Mouse (Mus musculus): ENCODE data around the gene Cep72. TPM values are rescaled to one million over a fixed set of nuclear protein-coding genes. Genes with fewer than 3 reads are reported as not detected.
"Not testable (repeated sequence)": the region's sequence is repeated elsewhere in the genome, so short reads cannot be mapped to it uniquely, and the experiment has no call there.

Cep72 gene
- total RNA-seq, 2 experiments from 2014 or later = 7.2 to 9.0 TPM

DNA sequence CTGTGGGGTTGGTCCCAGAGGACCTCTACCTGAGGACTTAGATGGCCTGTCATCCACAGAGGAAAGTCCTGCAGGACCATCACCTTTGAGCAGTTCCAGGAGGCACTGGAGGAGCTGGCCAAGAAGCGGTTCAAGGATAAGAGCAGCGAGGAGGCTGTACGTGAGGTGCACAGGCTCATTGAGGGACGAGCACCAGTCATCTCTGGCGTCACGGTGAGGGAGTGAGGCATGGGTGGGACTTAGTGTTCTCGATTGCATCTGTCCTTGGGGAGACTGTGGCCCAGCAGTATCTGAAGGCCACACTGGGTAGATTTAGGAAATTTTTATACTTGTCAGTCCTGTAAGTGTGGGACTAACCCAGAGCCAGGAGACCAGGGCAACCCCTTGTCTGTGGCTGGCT is 31.4 kb downstream of the Cep72 start:
- no peak for DNase-seq

DNA sequence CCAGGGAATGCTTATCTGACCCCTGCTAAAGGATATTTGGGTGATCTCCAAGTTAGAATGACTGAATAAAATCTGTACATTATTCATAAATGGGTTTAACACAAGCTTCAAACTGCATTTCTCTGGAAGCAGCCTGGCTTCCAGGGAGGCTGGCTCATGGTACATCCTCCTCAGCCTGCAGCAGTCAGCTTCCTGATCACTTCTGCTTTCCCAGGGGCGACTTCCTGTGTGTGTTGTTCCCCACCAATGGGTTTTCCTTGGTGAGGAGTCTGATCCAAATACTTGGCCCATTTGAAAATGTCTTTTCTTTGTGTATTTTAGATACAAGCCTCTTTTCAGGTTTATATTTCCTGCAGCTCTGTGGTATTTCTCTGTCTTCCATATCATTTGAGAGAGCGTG is 33.1 kb downstream of the Cep72 start:
- DNase-seq = no peak

DNA sequence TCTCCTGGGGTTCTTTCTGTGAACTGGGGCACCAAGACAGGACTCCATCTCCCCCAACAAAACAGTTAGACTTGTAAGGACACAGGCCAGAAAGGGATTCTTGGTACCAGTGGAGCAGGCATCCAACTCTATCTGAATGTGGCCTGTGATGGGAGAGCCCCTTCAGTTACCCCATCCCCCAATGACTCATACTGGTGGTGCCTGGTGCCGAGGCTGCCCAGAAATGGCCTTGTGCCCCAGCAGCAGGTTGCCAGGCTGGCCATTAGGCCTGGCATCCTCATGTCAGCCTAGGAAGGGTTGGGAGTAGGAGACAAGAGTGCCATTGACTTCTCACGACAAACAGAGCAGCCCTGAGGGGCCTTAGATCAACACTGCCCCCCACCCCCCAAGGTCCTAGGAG is 34.0 kb downstream of the Cep72 start:
- DNase-seq = no peak

DNA sequence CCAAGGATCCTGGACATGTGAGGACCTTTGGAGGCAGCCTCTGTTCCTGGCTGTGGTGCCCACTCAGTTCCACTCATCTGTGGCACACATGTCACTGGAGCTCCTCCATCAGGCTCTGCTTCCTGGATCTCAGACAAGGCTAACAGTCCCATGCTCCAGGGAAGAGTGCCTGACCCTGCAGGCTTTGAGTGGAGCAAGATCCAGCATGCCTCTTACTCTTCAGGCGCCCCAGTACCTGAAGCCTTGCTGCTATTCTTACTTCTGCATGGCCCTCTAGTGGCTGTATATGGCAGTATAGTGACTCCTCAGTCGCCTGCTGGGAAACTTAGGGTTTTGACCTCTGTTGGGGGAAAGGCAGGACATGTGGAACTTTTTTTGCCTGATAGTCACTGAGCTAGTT is 35.9 kb downstream of the Cep72 start:
- DNase-seq = peak; percentile 64

DNA sequence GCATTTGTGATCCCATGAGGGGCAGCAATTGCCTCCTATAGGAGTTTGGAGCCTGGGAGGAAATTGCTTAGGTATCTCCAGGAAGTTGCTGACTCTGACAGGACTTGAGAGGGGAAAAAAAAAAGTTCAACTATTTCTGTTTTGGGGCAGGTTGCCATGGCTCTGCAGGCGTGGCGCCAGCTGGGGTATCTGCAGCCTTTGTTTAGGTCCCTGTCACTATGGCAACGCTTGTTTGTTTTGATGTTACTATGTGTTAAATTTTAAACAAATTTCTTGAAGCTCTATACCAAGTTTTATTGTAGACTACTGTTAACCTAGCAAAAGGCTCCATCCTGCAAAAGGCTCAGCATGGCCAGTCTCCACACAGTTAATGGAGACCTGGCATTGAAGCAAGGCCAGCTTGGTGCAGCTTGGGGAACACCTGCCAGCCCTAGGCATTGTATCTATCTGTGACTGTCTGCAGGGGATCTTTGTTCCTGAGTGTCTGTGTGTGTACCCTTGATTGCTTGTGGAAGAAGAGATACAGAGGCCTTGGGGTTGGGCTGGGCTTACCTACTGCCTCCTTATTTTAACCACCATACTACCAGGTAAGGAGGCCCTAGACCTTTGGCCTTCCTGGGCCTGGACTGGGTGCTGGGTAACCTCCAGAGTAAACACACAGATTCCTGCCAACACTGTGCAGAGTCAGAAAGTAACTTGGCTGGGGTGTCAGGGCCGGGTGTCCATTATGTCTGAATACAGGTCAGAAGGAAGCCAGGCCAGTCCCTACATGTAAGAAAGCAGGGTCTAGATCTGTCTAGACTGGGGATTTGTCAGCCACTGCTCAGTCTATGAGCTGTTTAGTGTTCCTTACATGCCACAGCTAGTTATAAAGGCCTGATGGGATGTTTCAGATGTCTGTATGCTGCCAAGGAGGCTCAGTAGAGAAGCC is 36.7 kb downstream of the Cep72 start:
- DNase-seq = peak; percentile 82

DNA sequence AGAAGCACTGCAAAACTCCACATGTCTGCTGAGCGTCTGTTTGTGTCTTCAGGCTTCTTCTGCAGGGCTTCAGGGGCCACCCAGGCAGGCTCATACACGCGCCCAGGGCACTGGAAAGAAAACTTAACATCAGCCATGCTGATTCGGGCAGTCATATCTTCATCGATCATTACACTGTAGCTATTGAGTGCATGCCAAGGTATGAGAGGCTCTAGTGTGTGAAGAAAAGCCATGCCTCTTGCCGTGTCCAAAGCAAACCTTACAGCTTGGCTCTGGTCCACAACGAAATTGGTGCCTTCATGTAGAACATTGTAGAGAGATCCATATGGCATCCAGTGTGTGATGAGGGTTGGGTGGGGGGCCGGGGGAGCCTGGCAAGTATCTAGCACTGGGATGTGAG is 43.1 kb downstream of the Cep72 start:
- DNase-seq = not testable (repeated sequence)

DNA sequence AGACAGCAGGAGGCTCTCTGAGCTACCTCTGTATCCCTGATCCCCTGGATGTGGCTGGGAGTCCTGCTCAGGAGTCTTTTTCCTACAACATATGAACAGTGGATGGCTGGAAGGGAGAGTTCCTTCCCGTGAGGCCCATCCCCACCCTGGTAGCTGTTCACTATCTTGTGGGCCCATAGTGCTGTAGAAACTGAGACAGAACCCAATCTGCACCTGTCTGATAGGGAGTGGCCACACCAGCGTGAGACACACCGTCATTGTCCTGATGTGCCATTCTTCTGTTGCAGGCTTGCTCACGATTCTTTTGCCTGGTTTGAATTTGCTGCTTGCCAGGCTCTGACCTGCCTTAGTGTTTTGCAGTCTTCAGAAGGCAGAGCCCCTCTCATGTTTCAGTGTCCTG is 44.7 kb downstream of the Cep72 start:
- DNase-seq = no peak

DNA sequence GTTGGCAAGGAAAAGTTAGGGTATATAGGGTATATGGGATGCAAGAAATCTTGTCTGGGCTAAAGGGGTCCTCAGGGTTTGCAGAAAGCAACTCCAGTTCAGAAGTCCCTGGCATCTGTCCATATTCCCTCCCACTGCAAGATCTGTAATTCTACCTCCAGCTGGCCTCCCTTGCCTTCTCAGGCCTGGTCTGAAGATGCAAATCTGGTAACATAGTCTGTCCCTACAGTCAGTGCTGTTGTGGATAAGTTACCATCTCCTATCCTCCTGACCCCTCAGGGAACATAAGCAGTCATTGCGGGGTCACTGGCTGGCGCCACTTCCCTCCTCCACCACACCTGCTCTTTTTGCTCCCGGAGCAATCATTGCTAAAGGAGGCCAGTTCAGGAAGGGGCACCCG is 46.2 kb downstream of the Cep72 start:
- no peak for DNase-seq

DNA sequence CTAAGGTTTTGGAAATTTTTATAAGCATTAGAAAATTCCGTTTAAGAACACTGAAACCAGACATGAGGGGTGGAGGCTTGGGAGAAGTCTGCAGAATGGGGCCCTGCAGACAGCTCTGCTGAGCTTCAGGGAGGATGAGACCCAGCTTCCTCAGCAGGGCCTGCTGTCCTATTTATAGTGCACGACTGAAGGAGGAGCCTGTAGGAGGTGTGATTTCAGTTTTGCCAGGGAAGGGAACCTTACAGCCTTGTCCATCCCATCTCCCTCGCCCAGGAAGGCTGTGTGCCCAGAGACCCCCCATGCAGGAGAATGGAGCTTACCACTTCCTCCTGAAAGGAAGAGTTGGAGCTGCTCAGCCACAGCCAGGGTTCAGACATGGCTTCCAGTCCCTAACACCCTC is 51.4 kb downstream of the Cep72 start:
- DNase-seq = no peak

DNA sequence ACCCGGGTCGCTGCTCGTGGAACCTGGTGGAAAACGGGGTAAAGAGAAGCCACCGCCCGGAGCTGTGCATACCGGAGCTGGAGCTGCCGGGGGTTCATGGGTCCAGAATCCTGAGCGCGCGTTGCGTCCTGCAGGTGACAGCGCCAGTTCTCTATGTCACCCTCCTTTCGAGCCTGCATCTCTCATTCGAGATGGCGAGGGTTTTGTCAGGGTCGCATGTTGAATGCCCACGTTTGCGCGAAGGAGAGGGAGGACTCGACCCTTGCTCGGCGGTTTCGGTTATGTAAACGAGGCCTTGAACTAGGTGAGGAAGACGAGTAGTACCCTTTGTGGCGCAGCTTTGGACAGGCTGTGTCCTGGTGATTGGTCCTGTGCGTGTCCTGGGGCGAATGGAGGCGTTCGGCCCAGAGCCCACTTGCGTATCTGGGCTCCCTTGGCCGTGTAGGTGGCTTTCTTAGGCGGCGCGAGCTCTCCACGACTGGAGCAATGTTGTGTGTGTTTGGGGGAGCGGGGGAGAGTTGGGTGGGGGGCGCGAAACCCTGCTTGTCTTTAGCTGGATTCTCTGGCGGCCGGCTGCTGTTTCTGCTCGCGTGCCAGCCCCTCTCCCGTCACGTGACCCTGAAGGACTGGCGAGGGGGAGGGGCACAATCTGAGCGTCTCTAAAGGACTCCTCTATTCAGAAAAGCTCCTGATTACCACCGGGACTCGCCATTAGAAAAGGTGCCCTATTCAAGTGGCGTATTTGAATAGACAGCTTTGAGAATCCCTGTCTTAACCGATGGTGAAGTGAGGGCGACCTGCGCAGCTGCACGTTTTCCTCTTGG is 52.1 kb downstream of the Cep72 start:
- peak; percentile 82 for DNase-seq

DNA sequence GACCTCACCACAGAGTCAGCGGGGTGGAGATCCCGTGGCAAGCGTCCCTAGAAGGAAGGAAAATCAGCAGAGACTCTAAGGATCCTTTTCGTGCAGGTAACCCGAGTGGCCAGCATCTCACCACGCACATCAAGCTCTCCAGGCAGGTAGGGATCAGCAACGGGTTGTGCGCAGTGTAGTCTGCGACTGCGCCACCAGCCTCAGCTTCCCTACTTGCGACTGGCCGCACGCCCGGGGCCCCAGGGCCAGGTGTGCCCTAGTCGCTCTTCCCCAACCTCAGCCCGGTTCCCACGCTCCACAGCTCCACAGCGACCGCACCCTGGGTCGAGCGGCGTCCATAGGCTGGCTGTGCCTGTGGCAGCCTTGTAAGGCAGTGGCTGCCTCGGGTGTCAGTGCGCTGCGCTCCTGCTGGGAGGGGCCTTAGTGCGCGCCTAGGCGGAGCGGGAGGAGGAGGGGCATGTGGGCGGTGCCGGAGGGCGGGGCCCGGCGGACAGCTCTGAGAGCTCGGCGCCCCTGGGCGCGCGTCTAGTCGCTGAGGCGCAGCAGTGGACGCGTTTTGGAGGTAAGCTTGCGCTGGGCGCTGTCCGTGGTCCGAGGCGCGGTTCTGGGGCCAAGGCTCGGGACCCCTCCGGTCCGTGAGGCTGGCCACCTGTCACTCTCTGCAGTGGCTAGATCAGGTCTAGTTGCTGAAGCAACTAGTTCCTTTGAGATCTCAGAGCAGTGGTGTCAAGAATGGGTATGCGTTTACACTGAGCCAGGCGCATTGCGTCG is 53.0 kb downstream of the Cep72 start, which contains the start of gene Tppp:
Tppp (plus strand) TSS at position 460 of the 771 bp plus-strand sequence.
- DNase-seq = peak; percentile 96

DNA sequence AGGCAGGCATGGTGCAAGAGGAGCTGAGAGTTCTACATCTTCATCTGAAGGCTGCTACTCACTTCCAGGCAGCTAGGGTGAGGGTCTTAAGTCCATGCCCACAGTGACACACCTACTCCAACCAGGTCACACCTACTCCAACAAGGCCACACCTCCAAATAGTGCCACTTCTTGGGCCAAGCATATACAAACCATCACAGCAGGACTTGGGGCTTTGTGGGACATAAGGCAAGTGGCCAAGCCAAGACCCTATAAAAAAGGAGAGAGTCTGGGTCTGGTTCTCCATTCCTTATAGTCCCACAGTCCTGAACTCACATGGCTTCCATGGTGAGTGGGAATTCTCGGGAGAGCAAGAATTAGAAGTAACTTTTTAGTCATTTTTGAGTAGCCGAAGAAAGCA is 53.9 kb downstream of the Cep72 start:
- DNase-seq = not testable (repeated sequence)

DNA sequence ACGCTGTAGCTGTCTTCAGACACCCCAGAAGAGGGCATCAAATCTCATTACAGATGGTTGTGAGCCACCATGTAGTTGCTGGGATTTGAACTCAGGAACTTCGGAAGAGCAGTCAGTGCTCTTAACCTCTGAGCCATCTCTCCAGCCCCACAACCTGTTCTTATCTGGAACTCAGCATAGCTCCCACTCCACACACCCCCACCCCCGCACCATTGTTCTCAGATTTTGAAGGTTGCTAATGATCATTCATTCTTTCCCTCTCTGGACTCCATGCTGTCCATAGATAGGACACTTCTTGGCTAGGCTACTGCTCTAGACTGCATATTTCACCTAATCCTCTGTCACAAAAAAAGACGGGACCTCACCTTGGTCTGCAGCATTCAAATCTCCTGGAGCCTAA is 55.2 kb downstream of the Cep72 start:
- DNase-seq = not testable (repeated sequence)

DNA sequence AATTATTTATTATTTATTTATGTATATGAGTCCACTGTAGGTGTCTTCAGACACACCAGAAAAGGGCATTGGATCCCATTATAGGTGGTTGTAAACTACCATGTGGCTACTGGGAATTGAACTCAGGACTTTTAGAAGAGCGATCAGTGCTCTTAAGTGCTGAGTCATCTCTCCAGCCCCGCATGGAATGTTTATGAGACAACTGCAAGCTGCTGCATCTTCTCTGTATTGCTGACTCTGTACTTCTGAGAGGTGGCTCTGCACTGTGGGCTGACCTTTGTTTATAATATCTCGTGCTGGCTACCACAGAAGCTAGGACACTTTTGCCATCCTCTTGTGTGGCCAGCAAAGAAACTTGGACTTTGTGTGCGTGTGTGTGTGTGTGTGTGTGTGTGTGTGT is 60.6 kb downstream of the Cep72 start:
- no peak for DNase-seq

DNA sequence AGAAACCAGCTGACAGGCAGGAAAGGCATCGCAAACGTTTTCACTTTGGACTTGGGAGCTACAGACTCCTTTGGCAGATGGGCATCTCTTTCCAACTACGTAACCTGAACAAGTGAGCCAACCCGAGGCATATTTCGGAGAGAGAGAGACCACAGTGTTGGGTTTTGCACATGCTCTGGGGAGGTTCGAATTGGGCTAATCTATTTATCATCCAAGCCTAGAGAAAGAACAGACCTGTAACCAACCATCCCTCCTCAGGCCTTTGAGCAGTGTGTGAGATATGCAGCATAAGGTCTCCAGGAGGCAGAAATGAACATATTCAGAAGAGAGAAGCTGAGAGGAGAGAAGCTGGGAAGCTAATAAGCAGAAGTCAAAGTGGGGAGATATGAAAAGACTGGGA is 61.1 kb downstream of the Cep72 start:
- DNase-seq = no peak

DNA sequence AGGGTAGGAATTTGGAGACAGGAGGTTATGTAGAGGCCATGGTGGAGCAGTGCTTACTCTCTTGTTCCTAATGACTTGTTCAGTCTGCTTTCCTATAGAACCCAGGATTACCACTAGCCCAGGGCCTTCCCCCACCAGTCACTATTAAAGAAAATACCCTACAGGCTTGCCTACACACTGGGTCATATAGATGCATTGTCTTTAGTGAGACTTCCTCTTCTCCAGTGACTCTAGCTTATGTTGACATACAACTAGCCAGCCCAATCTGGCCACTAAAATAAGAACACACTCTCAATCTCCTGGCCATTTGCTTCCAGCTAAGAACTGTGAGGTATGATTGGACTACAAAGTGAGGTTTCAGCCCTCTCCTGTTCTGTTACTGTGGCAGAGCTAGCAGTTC is 61.6 kb downstream of the Cep72 start:
- DNase-seq = no peak

DNA sequence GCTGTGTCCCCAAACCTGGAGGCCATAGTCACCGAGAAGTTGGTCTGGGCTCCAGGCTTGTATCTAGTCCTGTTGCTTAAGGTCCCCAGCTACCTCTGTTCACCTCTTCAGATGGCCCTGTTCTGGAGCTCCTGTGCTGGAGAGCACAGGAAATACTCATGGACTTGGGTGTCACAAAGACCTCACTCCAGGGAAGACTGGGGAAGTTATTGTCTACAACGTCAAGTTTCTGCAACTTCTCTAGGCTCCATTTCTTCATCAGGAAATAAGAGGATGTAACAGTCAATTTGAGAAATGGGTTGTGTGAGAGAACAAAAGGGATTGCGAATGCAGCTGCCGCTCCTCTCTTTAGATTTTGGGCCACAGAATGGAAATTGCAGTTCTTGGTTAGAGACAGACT is 65.6 kb downstream of the Cep72 start:
- no peak for DNase-seq

DNA sequence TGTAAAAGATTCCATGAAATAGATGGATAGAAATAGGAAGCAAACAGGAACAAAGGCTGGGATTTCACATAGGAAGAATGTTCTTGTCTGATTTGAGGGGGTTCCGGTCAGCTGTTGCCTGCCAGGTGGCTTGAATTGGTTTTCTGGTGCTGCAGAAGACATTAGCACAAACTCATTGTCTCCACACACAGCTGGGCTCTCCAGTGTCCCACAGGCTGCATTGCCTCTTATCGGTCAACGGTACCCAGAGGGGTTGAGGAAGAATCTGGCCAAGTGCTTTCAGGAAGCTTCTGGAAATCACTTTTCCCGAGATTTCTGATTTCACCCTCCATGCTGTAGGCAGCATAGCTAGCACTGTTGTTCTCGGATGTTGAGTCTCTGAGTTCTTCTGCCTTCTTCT is 70.8 kb downstream of the Cep72 start:
- peak; percentile 38 for DNase-seq

DNA sequence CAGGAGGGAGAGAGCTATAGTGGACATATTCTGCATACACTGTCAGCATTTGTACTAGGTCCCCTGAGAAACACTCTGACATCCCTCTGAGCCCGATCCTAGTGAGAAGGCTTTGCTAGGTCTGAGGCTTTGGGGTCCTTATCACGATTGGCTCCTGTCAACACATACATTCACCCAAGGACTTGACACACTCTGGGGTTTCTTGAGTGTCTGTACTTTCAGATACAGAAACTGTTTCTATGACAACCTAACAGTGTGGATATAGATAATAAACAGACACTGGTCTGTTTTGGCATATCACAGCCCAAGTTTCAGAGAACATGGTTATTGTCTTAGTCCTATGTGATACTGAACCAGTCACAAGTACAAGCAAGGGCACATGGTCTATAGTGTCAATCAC is 71.3 kb downstream of the Cep72 start:
- DNase-seq = no peak

DNA sequence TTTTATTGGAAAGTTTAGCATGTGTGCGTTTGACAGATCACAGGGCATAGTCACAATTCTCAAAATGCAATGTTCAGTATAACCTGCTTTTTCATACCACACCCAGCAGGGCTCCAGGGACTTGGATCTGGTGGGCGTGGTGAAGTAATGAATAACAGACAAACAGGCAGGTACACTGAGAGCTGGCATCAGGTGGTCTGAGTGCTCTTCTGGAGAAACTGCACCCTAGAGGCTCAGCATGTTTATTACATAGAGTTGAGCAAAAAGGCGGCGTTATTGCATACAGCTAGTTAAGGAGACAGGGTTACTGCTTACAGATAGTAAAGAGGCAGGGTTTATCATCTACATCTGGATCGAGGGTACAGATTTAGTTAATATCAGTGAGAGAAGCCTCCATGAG is 71.8 kb downstream of the Cep72 start:
- no peak for DNase-seq

All from heart, postnatal 4 days (tissue).